Mouse (Mus musculus) intestine, postnatal 0 days (tissue): ENCODE results near the gene Ube2e2. TPM values are rescaled to one million over a fixed set of nuclear protein-coding genes. Genes with fewer than 3 reads are reported as not detected.

Experiments
- ATAC-seq: fragments of 200-750 bp; cut with Nextera tagmentation; 2 replicates; pipeline ENCODE4 v1.8.0; 2017; ENCODE audit warnings: mild to moderate bottlenecking, moderate TSS enrichment, moderate library complexity
- H3K27ac ChIP-seq: fragments of 300-500 bp; sonication (generic); 2 replicates; pipeline ENCODE4 v1.5.1; 2014; ENCODE audit warnings: mild to moderate bottlenecking, low read depth, low read length, moderate library complexity
- H3K27me3 ChIP-seq: fragments of 300-500 bp; sonication (generic); replicated peaks from 2 replicates; pipeline ENCODE4 v1.6.1; 2014; ENCODE audit warnings: low read length, mixed read lengths; ENCODE audit not compliant: control insufficient read depth, insufficient read depth
- H3K36me3 ChIP-seq: fragments of 300-500 bp; sonication (generic); 2 replicates; pipeline ENCODE4 v1.6.1; 2014; ENCODE audit warnings: mild to moderate bottlenecking, moderate library complexity; ENCODE audit not compliant: control insufficient read depth, insufficient read depth
- H3K4me1 ChIP-seq: fragments of 300-500 bp; sonication (generic); replicated peaks from 2 replicates; pipeline ENCODE4 v1.6.1; 2014; ENCODE audit warnings: antibody characterized with exemption, low read length, mixed read lengths; ENCODE audit not compliant: control insufficient read depth, insufficient read depth
- H3K4me2 ChIP-seq: fragments of 300-500 bp; sonication (generic); replicated peaks from 2 replicates; pipeline ENCODE4 v1.6.1; 2014; ENCODE audit warnings: low read depth, mild to moderate bottlenecking, moderate library complexity
- H3K4me3 ChIP-seq: fragments of 300-500 bp; sonication (generic); 2 replicates; pipeline ENCODE4 v1.5.1; 2014; ENCODE audit warnings: low read depth, low read length
- H3K9ac ChIP-seq: fragments of 300-500 bp; sonication (generic); 2 replicates; pipeline ENCODE4 v1.6.1; 2014; ENCODE audit warnings: mild to moderate bottlenecking, low read depth, low read length
- H3K9me3 ChIP-seq: fragments of 300-500 bp; sonication (generic); 2 replicates; pipeline ENCODE4 v1.6.1; 2016; ENCODE audit warnings: mixed run types; ENCODE audit not compliant: control insufficient read depth
- CTCF ChIP-seq: sonication (generic); IDR thresholded peaks from 2 replicates; pipeline ENCODE4 v1.5.1; 2016; ENCODE audit warnings: low read depth, mild to moderate bottlenecking, control low read depth, antibody characterized with exemption, moderate library complexity
- WGBS: fragments of 180-500 bp; shearing (Covaris S2); extraction: QIAGEN DNeasy Blood & Tissue Kit; methylation state at CpG from one replicate; pipeline ENCODE4 v1.1.7; 2014; 5-methylcytosine and 5-hydroxymethylcytosine counted together
- polyA plus RNA-seq: library from polyadenylated mRNA; unstranded; fragments of >200 nt; fragmentation: Nextera tagmentation; extraction: Ambion mirVana; gene quantifications from 2 replicates; pipeline ENCODE4 v1.2.1, GENCODE M21; 2015

The Ube2e2 gene
- polyA plus RNA-seq, 1 experiment from 2014 or later = 52.3 TPM

GRCm38 (mm10) chr14:18586239-18587034 is 307.6 kb downstream of the Ube2e2 start:
- ATAC-seq = no peak
- WGBS = 83% methylated on average over 4 of the region's 4 CpGs
- no peaks in the 10 kb centered on the region for H3K36me3 ChIP-seq
- H3K9ac ChIP-seq = no peak overlapping the region
- H3K4me2 ChIP-seq = no peak overlapping the region
- TF ChIP-seq CTCF = no peak
- H3K4me1 ChIP-seq = no peaks in the 10 kb centered on the region
- no peak overlapping the region for H3K27ac ChIP-seq
- no peak overlapping the region for H3K4me3 ChIP-seq
- no peaks in the 10 kb centered on the region for H3K9me3 ChIP-seq
- H3K27me3 ChIP-seq = no peaks in the 10 kb centered on the region

DNA sequence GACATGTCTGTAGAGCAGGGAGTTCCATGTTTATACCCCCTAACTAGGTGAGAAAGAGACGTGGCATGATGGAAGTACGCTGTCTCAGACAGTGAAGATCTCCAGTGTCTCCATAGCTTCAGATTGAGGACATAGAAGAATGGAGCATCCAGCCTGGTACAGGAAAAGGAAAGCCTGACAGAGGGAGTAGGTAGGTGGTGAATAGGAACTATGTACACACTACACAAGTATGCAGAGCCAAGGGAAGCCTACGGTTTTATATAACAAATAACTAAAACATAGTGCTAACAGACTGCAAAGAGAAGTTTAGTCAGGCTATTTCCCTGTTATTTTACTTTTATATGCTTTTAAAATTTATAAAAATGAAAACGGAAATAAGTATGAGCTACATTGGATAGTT is 312.3 kb downstream of the Ube2e2 start:
- Histone ChIP-seq H3K4me1 (no peaks in the 10 kb centered on the region), H3K9me3 (no peaks in the 10 kb centered on the region), H3K4me2 (no peak overlapping the region), H3K4me3 (no peak overlapping the region), H3K36me3 (no peaks in the 10 kb centered on the region), H3K9ac (no peak overlapping the region), H3K27me3 (no peaks in the 10 kb centered on the region), H3K27ac (no peak overlapping the region)
- no peak for TF ChIP-seq CTCF
- ATAC-seq = no peak
- WGBS = 92% methylated on average over 4 of the region's 4 CpGs

DNA sequence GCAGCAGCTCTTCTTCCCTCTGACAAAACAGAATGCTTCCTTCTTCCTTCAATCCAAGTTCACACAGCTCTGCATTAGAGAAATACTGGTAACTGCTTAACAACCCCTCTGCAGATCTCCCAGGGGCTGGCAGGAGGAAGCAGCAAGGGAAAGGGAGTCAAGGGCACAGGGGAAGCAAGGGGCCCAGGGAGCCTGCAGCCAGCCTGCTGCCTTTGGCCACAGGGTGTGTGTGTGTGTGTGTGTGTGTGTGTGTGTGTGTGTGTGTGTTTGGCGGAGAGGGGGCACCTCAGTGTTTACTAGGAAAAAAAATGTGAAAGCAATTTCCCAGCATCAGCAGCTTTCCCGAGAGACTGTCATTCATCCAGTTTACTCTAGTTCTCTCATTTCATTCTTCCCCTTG is 319.3 kb downstream of the Ube2e2 start:
- ATAC-seq = no peak
- H3K9me3 ChIP-seq = no peaks in the 10 kb centered on the region
- H3K4me2 ChIP-seq = no peak overlapping the region
- TF ChIP-seq CTCF = no peak
- H3K27me3 ChIP-seq = no peaks in the 10 kb centered on the region
- no peaks in the 10 kb centered on the region for H3K4me1 ChIP-seq
- H3K4me3 ChIP-seq = no peak overlapping the region
- H3K27ac ChIP-seq = no peak overlapping the region
- H3K36me3 ChIP-seq = 0 out of 2 replicates have a peak, but pooled peaks cover 5% of the 10 kb centered on the region
- WGBS = 39% methylated on average over 2 of the region's 2 CpGs
- no peak overlapping the region for H3K9ac ChIP-seq

DNA sequence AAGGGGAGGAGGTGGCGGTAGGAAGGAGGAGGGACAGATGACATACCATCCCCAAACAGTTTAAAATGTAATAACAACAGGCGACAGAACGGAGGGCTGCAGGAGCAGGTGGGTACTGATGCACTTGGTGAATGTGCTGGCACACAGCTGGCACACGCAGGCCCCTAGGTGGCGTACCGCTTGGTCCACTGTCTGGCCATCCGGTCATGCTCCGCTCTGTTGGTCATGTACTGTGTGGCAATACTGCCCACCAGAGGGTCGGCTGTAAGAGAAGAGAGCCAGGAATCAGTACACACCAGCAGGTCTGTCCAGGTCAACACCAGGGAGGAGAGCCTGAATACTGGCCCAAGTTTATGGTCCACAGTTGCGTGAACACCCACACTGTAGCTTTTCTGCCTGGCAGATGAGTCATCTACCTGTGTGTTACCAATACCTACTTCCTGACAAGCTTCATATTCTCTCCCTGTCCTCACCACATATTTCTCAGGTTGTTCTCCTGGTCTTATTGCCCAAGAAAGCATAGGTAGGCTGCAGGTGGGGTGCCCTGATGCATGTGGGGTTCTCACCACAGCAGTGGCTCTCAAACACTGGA is 319.8 kb downstream of the Ube2e2 start:
- 85% methylated on average over 10 of the region's 10 CpGs for WGBS
- no peak overlapping the region for H3K4me3 ChIP-seq
- H3K9ac ChIP-seq = no peak overlapping the region
- TF ChIP-seq CTCF = peak; percentile 45
- H3K36me3 ChIP-seq = 0 out of 2 replicates have a peak, but pooled peaks cover 5% of the 10 kb centered on the region
- H3K27ac ChIP-seq = no peak overlapping the region
- peak; percentile 68 for ATAC-seq
- H3K4me1 ChIP-seq = no peaks in the 10 kb centered on the region
- H3K27me3 ChIP-seq = no peaks in the 10 kb centered on the region
- no peaks in the 10 kb centered on the region for H3K9me3 ChIP-seq
- no peak overlapping the region for H3K4me2 ChIP-seq

GRCm38 (mm10) chr14:18573286-18573956 is 320.6 kb downstream of the Ube2e2 start:
- Histone ChIP-seq H3K36me3 (0 out of 2 replicates have a peak, but pooled peaks cover 5% of the 10 kb centered on the region), H3K4me2 (no peak overlapping the region), H3K4me1 (no peaks in the 10 kb centered on the region), H3K4me3 (no peak overlapping the region), H3K9me3 (no peaks in the 10 kb centered on the region), H3K9ac (no peak overlapping the region), H3K27ac (no peak overlapping the region), H3K27me3 (no peaks in the 10 kb centered on the region)
- 83% methylated on average over 4 of the region's 4 CpGs for WGBS
- ATAC-seq = no peak
- TF ChIP-seq CTCF = no peak

DNA sequence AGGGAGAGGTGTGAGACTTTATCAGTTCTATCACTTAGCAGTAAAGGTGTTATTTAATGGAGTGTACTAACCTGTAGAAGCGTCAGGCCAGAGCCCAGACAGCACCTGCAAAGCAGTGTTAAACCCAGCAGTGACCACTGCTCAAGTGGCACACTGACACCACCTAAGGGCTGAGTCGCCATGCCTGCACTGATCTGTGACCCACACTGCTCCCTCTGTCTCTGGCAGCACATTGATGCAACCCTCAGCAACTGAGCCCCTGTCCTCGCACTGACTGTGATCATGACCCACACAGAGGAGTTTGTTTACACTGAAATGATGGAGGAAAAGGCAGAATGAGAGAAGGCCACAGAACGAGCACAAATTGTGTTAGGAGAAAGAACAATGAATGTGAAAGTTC is 321.2 kb downstream of the Ube2e2 start:
- H3K9me3 ChIP-seq = no peaks in the 10 kb centered on the region
- H3K4me3 ChIP-seq = no peak overlapping the region
- H3K36me3 ChIP-seq = 0 out of 2 replicates have a peak, but pooled peaks cover 5% of the 10 kb centered on the region
- no peaks in the 10 kb centered on the region for H3K27me3 ChIP-seq
- H3K27ac ChIP-seq = no peak overlapping the region
- no peak overlapping the region for H3K4me2 ChIP-seq
- H3K4me1 ChIP-seq = no peaks in the 10 kb centered on the region
- no peak for ATAC-seq
- TF ChIP-seq CTCF = no peak
- H3K9ac ChIP-seq = no peak overlapping the region
- WGBS = 72% methylated on average over 4 of the region's 4 CpGs
